Mouse (Mus musculus): ENCODE data around the gene Tfpi. TPM values are rescaled to one million over a fixed set of nuclear protein-coding genes. Genes with fewer than 3 reads are reported as not detected.

Tfpi gene
- polyA plus RNA-seq, 1 experiment: 23.2 TPM

DNA sequence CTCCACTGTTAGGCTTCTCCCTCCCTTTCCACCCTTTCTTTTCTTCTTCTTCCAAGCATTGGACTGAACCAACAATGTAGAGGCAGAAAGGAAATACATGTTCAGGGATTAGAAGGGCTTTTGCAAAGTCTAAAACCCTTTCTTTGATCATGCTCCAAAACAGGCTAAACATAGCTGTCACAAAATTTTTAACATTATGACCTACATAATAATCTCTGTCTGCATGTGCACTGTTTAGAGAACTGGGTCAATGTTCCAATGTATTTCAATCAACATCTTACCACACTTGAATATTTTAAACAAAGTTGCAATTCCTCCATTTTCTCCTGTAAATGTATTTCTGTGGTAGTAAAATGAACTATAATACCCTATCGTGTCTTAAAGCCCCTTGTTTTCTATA is 31.1 kb downstream of the Tfpi start:
- H3K4me1 ChIP-seq (ENCODE audit: control insufficient read depth, insufficient read depth, low read length): no peaks in the 10 kb centered on the region
- H3K27ac ChIP-seq (ENCODE audit: control insufficient read depth, insufficient read depth, low read depth, low read length, poor library complexity): no peak overlapping the region
- TF ChIP-seq CTCF (IDR thresholded peaks at IDR 0.05; ENCODE audit: control insufficient read depth, insufficient read depth, low read length) (no peak), POLR2A (IDR thresholded peaks at IDR 0.05; ENCODE audit: borderline replicate concordance, control insufficient read depth, low read depth, low read length) (no peak)
- 76% methylated on average over 1 of the region's 1 CpGs for WGBS
- no peak overlapping the region for H3K4me3 ChIP-seq (replicated peaks; ENCODE audit: control insufficient read depth, low read depth, low read length)

- no peaks in the 10 kb centered on the region for H3K4me1 ChIP-seq (ENCODE audit: control insufficient read depth, insufficient read depth, low read length)
- WGBS: 63% methylated on average over 5 of the region's 5 CpGs
- no peak overlapping the region for H3K27ac ChIP-seq (ENCODE audit: control insufficient read depth, insufficient read depth, low read depth, low read length, poor library complexity)
- no peak overlapping the region for H3K4me3 ChIP-seq (replicated peaks; ENCODE audit: control insufficient read depth, low read depth, low read length)
- TF ChIP-seq CTCF (IDR thresholded peaks at IDR 0.05; ENCODE audit: control insufficient read depth, insufficient read depth, low read length) (no peak), POLR2A (IDR thresholded peaks at IDR 0.05; ENCODE audit: borderline replicate concordance, control insufficient read depth, low read depth, low read length) (no peak)
Measured at GRCm38 (mm10) chr2:84441940-84442339, 34.6 kb downstream of the Tfpi start.

DNA sequence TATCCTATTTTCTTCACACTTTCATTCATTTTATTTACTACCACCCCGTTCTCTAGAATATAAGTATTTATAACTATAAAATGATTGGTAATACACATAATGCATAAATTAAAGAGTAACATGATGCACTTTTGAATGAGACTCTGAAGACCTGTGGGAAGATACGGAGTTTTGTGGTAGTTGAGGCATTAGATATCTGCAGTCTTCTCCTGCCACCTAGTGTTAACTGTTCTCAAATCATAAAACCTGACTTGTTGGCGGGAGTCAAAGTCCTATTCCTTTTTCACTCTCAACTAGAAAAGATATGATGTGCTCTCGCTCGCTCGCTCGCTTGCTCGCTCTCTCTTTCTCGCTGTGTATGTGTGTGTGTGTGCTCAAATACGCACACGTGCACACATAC is 46.9 kb downstream of the Tfpi start:
- TF ChIP-seq CTCF (IDR thresholded peaks at IDR 0.05; ENCODE audit: control insufficient read depth, insufficient read depth, low read length) (0 out of 2 replicates have a peak, but pooled peaks have one; percentile 26), POLR2A (IDR thresholded peaks at IDR 0.05; ENCODE audit: borderline replicate concordance, control insufficient read depth, low read depth, low read length) (no peak)
- Histone ChIP-seq H3K4me1 (ENCODE audit: control insufficient read depth, insufficient read depth, low read length) (no peaks in the 10 kb centered on the region; the same call in 1 of the 2 replicates), H3K4me3 (replicated peaks; ENCODE audit: control insufficient read depth, low read depth, low read length) (no peak overlapping the region), H3K27ac (ENCODE audit: control insufficient read depth, insufficient read depth, low read depth, low read length, poor library complexity) (no peak overlapping the region)
- 14% methylated on average over 11 of the region's 11 CpGs for WGBS

DNA sequence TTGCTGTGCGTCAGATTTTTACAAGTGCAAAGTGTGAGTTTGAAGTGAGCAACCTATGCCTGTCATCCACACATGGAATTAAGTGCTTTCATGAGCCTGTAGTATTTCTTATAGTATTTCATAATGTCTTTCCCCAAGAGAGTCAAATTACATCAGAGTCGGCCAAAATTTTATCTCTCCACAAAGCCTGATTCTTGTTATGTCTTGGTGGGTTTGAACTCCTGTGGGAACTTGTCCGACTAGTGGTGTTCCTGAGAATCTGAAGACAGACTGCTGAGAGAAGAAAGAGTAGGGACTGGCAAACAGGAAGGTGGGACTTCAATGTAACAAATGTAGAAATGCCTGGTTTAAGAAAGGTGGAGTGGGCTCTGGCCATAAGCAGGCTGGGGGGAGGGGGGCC is 47.7 kb downstream of the Tfpi start:
- TF ChIP-seq POLR2A (IDR thresholded peaks at IDR 0.05; ENCODE audit: borderline replicate concordance, control insufficient read depth, low read depth, low read length): no peak
- TF ChIP-seq CTCF (IDR thresholded peaks at IDR 0.05; ENCODE audit: control insufficient read depth, insufficient read depth, low read length): no peak
- H3K4me1 ChIP-seq (ENCODE audit: control insufficient read depth, insufficient read depth, low read length): no peaks in the 10 kb centered on the region; the same call in 1 of the 2 replicates
- WGBS: 40% methylated on average over 3 of the region's 3 CpGs
- H3K4me3 ChIP-seq (replicated peaks; ENCODE audit: control insufficient read depth, low read depth, low read length): no peak overlapping the region
- H3K27ac ChIP-seq (ENCODE audit: control insufficient read depth, insufficient read depth, low read depth, low read length, poor library complexity): no peak overlapping the region

- TF ChIP-seq POLR2A (IDR thresholded peaks at IDR 0.05; ENCODE audit: borderline replicate concordance, control insufficient read depth, low read depth, low read length): no peak
- H3K4me3 ChIP-seq (replicated peaks; ENCODE audit: control insufficient read depth, low read depth, low read length): peak overlapping the region; percentile 42
- H3K27ac ChIP-seq (ENCODE audit: control insufficient read depth, insufficient read depth, low read depth, low read length, poor library complexity): no peak overlapping the region
- no peaks in the 10 kb centered on the region; the same call in 1 of the 2 replicates for H3K4me1 ChIP-seq (ENCODE audit: control insufficient read depth, insufficient read depth, low read length)
- WGBS: 3% methylated on average over 4 of the region's 4 CpGs
Measured at GRCm38 (mm10) chr2:84426531-84426930, 50.0 kb downstream of the Tfpi start.

DNA sequence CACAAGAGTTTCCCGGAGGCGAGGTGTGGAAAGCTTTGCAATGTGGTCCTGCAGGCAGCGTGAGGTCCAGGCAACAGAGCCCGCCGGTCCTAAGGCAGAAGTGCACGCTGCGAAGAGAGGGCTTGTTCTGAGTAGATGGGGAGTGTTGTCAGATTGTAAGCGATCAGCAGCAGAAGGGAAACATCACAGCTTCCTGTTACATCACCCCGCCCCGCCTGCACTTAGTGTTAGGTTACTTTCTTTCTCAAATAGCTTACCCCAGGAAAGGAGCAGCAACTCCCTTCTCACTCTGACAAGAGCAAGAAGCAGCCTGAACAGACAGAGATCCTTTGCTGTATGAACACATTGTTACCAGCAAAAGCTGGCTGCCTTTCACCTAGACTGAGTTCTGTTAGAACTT is 51.4 kb downstream of the Tfpi start, which contains the start of gene Calcrl:
TSS of gene Calcrl (minus strand) at position 274 of the 400 bp plus-strand sequence.
- Histone ChIP-seq H3K4me1 (ENCODE audit: control insufficient read depth, insufficient read depth, low read length) (no peaks in the 10 kb centered on the region; the same call in 1 of the 2 replicates), H3K4me3 (replicated peaks; ENCODE audit: control insufficient read depth, low read depth, low read length) (peak within 1 kb of the TSS; percentile 55), H3K27ac (ENCODE audit: control insufficient read depth, insufficient read depth, low read depth, low read length, poor library complexity) (peak within 1 kb of the TSS; percentile 76)
- under 1% methylated on average over 10 of the region's 10 CpGs for WGBS
- peak; percentile 97 for TF ChIP-seq POLR2A (IDR thresholded peaks at IDR 0.05; ENCODE audit: borderline replicate concordance, control insufficient read depth, low read depth, low read length)
- no peak for TF ChIP-seq CTCF (IDR thresholded peaks at IDR 0.05; ENCODE audit: control insufficient read depth, insufficient read depth, low read length)

DNA sequence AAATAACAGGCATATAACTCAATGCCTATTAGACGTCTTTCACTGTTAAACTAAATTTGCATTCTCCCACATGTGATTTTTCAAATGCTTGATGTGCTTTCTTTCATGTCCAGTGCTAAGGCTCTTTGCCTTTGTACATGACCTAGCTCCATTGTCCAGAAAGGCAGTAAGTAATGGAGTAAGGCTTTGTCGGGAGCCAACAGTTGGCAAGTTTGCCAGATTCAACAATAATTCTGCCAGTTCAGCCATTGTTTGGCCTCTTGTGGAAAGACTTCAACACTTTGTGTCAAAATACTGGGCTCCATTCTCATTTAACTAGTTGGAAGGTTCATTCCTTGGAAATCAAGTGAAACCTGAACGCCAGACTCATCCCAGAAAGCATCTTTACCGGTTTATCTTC is 60.1 kb downstream of the Tfpi start:
- H3K27ac ChIP-seq (ENCODE audit: control insufficient read depth, insufficient read depth, low read depth, low read length, poor library complexity): no peak overlapping the region
- WGBS: 88% methylated on average over 4 of the region's 4 CpGs

DNA sequence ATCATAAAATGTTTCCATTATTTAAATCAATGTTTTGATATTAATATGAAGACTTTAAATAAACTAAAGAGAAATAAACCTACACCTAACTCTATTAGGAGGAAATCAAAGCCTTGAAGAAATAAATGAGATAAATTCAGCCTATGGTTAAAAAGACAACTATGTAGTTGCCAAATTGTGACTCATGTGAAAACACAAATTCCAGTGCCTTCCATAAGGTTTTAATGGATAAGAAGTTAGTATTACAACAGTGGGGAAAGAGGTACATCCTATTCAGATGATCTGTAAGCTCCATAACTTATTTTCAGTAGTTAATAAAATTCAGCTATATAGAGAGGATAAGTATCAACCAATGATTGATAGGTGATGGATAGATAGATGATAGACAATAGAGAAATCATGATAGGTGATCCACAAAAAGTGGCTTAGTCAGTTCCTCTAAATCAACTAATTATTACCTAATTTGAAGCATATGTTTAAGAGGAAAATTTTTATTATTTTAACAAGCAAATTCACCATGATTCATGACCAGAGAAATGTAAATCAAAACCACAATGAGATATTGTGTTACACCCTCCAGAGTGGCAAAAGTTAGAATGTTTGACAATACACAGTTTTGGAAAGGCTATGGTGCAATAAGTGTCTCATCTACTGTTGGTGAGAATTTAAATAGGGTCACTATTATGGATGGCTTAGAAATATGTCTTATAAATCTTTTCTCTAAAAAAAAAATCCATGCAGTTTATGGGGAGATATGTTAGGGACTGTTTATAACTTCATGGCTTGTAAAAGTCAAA is 66.6 kb downstream of the Tfpi start:
- Histone ChIP-seq H3K4me3 (replicated peaks; ENCODE audit: control insufficient read depth, low read depth, low read length) (no peak overlapping the region), H3K4me1 (ENCODE audit: control insufficient read depth, insufficient read depth, low read length) (no peaks in the 10 kb centered on the region), H3K27ac (ENCODE audit: control insufficient read depth, insufficient read depth, low read depth, low read length, poor library complexity) (no peak overlapping the region)
- no peak for TF ChIP-seq POLR2A (IDR thresholded peaks at IDR 0.05; ENCODE audit: borderline replicate concordance, control insufficient read depth, low read depth, low read length)
- no peak for TF ChIP-seq CTCF (IDR thresholded peaks at IDR 0.05; ENCODE audit: control insufficient read depth, insufficient read depth, low read length)

More for the DNA sequence above, 60.1 kb downstream of the Tfpi start:
- no peak for TF ChIP-seq POLR2A (IDR thresholded peaks at IDR 0.05; ENCODE audit: borderline replicate concordance, control insufficient read depth, low read depth, low read length)
- TF ChIP-seq CTCF (IDR thresholded peaks at IDR 0.05; ENCODE audit: control insufficient read depth, insufficient read depth, low read length): no peak
- H3K4me1 ChIP-seq (ENCODE audit: control insufficient read depth, insufficient read depth, low read length): no peaks in the 10 kb centered on the region; the same call in 1 of the 2 replicates
- H3K4me3 ChIP-seq (replicated peaks; ENCODE audit: control insufficient read depth, low read depth, low read length): no peak overlapping the region

Measured in bone marrow, adult 2 months (tissue).